Mouse (Mus musculus): ENCODE measurements around the gene Eif4b.
"Not testable (repeated sequence)": the region's sequence is repeated elsewhere in the genome, so short reads cannot be mapped to it uniquely, and the experiment has no call there.

The Eif4b gene

GRCm38 (mm10) chr15:102074876-102075585 is 1.5 kb downstream of the Eif4b start:
- no peak for DNase-seq (ENCODE audit: extremely low read depth, insufficient read length, low spot score)

GRCm38 (mm10) chr15:102077111-102077677 is 3.6 kb downstream of the Eif4b start:
- DNase-seq (ENCODE audit: extremely low read depth, insufficient read length, low spot score), result no peak

- no peak for DNase-seq (ENCODE audit: extremely low read depth, insufficient read length, low spot score)
Observed at GRCm38 (mm10) chr15:102079221-102079620, 5.6 kb downstream of the Eif4b start.

GRCm38 (mm10) chr15:102079924-102080323 is 6.4 kb downstream of the Eif4b start:
- DNase-seq (ENCODE audit: extremely low read depth, insufficient read length, low spot score), result not testable (repeated sequence)

- no peak for DNase-seq (ENCODE audit: extremely low read depth, insufficient read length, low spot score)
Observed at GRCm38 (mm10) chr15:102080429-102080828, 6.9 kb downstream of the Eif4b start.

GRCm38 (mm10) chr15:102082148-102082547 is 8.6 kb downstream of the Eif4b start:
- no peak for DNase-seq (ENCODE audit: extremely low read depth, insufficient read length, low spot score)

- no peak for DNase-seq (ENCODE audit: extremely low read depth, insufficient read length, low spot score)
Observed at GRCm38 (mm10) chr15:102083028-102083427, 9.5 kb downstream of the Eif4b start.

GRCm38 (mm10) chr15:102089914-102090585 is 16.5 kb downstream of the Eif4b start:
- DNase-seq (ENCODE audit: extremely low read depth, insufficient read length, low spot score), result no peak

DNA sequence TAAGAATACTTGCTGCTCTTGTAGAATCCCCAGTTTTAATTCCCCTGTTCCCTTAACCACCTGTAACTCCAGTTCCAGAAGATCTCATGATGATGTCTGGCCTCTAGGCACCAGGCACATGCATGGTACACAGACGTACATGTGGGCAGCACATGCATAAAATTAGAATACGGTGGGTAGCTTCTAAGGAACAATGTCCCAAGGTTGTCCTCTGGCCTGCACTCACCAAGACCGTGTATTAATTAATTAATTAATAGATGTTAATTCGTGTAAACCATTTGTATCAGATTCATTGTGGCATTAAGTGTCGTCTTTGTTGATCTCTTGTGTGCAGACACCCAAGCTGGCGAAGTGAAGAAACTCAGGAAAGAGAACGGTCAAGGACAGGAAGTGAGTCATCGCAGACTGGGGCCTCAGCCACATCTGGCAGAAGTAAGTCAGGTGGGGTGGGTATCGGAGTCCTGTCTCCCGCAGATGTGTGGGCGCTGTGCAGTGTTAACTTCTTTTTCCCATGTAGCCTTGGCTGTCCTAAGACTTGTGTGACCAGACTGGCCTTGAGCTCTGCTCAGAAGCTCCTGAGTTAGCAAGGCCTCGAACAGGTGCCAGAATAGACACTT is 17.6 kb downstream of the Eif4b start:
- peak; percentile 53 for DNase-seq (ENCODE audit: extremely low read depth, insufficient read length, low spot score)

GRCm38 (mm10) chr15:102091688-102092087 is 18.1 kb downstream of the Eif4b start:
- DNase-seq (ENCODE audit: extremely low read depth, insufficient read length, low spot score), result no peak

DNA sequence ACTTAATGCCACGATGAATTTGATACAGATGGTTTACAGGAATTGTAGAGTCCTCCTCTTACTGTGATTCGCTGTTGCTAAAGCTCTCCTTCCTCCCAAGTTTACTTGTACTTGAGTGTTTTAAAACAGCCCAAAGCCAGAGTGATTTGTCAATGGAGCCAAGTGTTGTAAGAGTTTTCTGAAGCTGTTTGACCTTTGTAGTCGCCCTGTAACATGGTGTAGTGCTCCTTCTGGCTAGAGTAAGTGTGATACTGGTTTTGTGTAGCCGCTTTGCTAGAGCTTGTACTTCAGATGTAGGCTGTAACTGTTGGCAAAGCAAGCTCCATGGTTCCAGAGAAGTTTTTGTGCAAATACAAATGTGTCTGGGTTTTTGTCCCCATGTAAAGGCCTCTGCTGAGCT is 18.6 kb downstream of the Eif4b start:
- no peak for DNase-seq (ENCODE audit: extremely low read depth, insufficient read length, low spot score)

- no peak for DNase-seq (ENCODE audit: extremely low read depth, insufficient read length, low spot score)
Observed at GRCm38 (mm10) chr15:102094157-102094556, 20.6 kb downstream of the Eif4b start.

- DNase-seq (ENCODE audit: extremely low read depth, insufficient read length, low spot score), result no peak
Observed at GRCm38 (mm10) chr15:102094988-102095387, 21.4 kb downstream of the Eif4b start.

GRCm38 (mm10) chr15:102097147-102097915 is 23.8 kb downstream of the Eif4b start:
- DNase-seq (ENCODE audit: extremely low read depth, insufficient read length, low spot score), result no peak

- peak; percentile 35 for DNase-seq (ENCODE audit: extremely low read depth, insufficient read length, low spot score)
Observed at GRCm38 (mm10) chr15:102097991-102098555, 24.5 kb downstream of the Eif4b start.

- DNase-seq (ENCODE audit: extremely low read depth, insufficient read length, low spot score), result no peak
Observed at GRCm38 (mm10) chr15:102099260-102099659, 25.7 kb downstream of the Eif4b start.

DNA sequence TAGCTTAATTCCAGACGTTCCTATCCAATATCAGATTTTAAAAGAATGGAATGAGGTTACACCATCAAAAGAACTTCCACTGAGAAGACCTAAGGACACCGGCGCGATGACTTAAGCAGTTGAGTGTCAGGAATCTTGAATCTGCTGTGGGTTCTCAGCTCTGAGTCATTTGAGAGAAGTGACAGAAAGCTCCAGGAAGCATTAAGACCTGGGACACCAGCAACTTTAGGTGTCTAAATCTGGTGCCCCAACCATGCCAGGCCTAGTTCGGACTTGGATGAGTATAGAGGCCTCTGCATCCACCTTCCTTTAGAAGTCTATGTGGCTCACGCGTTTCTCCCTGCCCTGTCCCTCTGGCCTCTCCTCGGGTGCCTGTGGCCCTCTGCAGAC is 26.2 kb downstream of the Eif4b start:
- no peak for DNase-seq (ENCODE audit: extremely low read depth, insufficient read length, low spot score)

DNA sequence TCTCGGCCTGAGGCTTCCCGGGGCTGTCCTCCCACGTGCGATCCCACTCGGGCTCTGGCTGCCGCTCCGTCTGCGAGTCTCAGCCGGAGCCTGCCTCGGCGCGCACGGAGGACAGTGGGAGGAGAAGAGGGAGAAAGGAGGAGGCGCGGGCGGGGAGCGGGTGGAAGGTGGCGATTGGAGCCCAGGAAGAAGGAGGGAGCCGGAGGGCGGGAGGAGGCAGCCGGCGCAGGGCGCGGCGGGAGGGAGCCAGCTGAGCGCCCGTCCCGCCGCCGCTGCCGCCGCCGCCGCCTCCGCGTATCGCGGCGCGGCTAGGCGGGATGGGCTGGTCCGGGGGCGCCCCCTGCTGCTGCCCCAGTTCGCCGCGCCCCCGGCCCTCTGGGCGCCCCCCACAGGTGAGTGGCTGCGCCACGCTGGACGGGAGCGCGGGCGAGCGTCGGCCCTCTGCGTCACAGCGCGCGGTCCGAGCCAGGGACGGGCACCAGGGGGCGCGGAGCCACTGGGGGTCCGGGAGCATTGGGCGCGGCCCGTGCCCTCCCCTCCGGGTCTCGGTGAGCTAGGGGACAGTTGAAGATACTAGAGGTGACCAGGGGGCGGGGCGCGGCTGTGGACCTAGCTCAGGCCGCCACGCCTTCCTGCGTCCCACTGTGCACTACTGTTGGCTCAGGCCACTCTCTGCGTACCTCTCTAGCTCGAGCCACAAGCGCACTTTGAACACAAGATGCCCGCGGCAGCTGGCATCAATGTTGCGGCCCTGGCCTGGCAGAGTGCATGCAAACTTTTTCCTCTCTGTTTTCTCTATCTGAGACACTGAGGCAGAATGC is 26.8 kb downstream of the Eif4b start, which contains the start of gene Tns2:
Tns2 (plus strand) TSS at position 253 of the 821 bp plus-strand sequence.
- DNase-seq (ENCODE audit: extremely low read depth, insufficient read length, low spot score), result peak; percentile 91

DNA sequence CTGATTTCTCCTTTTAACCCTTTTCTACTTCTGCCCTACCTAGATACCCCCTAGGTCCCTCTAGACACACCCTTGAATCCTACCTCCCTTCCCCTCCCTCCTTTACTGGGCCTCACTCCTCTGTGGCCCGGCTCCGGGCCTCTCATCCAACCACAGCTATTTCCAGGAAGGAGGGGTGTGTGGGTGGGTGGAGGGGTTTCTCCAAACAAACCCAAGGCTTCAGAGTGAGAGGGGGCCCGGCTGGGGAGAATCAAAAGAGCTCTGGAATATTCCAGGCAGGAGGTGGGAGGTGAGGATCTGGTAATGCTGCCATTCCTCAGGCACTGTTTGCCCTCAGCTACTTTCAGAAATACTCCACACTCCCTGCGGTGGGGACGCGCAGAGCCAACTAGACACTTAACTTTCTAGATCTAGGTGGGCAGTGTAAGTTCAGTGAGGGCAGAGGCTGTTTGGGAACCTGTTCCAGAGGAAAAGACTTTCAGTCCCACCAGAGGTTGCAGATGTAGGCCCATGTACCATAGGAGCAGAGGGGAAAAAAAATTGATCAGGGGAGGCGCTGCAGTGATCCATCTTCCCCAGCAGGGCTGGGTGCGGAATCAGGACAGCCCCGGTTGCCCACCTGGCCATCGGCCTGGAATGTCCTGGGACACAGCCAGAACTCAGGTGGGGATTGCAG is 27.6 kb downstream of the Eif4b start:
- peak; percentile 64 for DNase-seq (ENCODE audit: extremely low read depth, insufficient read length, low spot score)

Measured in 3134 (cell line).